Mouse (Mus musculus): Measurements from ENCODE around the gene Tnpo3.

GRCm38 (mm10) chr6:29580770-29581169, 28.9 kb downstream of the Tnpo3 start:
- TF ChIP-seq TAL1 (IDR thresholded peaks at IDR 0.05; ENCODE audit: low read length) (no peak), GATA1 (IDR thresholded peaks at IDR 0.05; ENCODE audit: low read length) (no peak)
